Mouse (Mus musculus) testis, adult 2 months (tissue): ENCODE results near the gene Aff1.

Experiments used
- CTCF ChIP-seq: fragments of 200-500 bp; IDR thresholded peaks from 2 replicates; pipeline ENCODE4 v1.5.1; 2012; ENCODE audit warnings: low read depth, mild to moderate bottlenecking, inconsistent platforms, low read length, moderate library complexity; ENCODE audit not compliant: control insufficient read depth, insufficient read depth, insufficient replicate concordance
- POLR2A ChIP-seq: fragments of 200-500 bp; IDR thresholded peaks from 2 replicates; pipeline ENCODE4 v1.6.1; 2012; ENCODE audit warnings: low read depth, mild to moderate bottlenecking, inconsistent platforms, low read length, moderate library complexity; ENCODE audit not compliant: control insufficient read depth

DNA sequence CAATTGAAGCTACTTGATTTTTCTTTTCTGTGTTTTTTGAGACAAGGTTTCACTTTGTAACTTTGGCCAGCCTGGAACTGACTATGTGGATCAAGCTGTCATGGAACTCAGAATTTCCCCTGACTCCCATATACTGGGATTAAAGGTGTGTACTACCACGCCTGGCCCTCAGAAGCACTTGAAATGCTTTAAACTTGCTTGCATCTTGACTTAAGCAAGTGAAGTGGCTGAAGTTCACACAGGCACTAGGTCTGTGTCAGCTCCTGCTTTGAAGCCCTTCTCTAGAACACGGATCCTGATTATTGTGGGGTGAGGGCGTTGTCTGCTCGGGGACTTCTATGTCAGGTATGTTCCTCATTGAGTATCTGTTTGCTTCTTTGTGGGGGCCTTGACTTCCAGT, 30.5 kb downstream of the Aff1 start:
- no peak for TF ChIP-seq CTCF
- no peak for TF ChIP-seq POLR2A
